Mouse (Mus musculus): Measurements from ENCODE around the gene Fxyd3. TPM values are rescaled to one million over a fixed set of nuclear protein-coding genes. Genes with fewer than 3 reads are reported as not detected.

Gene Fxyd3
- polyA plus RNA-seq, 1 experiment = 0.01 TPM

GRCm38 (mm10) chr7:31052636-31053434 lies 23.7 kb downstream of the Fxyd3 start:
- H3K27me3 ChIP-seq (ENCODE audit: control insufficient read depth, insufficient read depth, insufficient read length) = peaks cover 20% of the 10 kb centered on the region
- TF ChIP-seq E2F4 (IDR thresholded peaks at IDR 0.05; ENCODE audit: insufficient read depth) (no peak), MYOD1 (IDR thresholded peaks at IDR 0.05; ENCODE audit: control insufficient read depth in 1 of 3, insufficient read length in 2 of 3, low read depth in 2 of 3) (no peak), SRF (IDR thresholded peaks at IDR 0.05; ENCODE audit: control insufficient read depth, insufficient read length, low read depth) (no peak), MAX (IDR thresholded peaks at IDR 0.05; ENCODE audit: low read depth) (no peak)
- no peaks in the 10 kb centered on the region for H3K79me2 ChIP-seq (ENCODE audit: control insufficient read depth, insufficient read depth)
- no peak overlapping the region for H3K4me3 ChIP-seq
- no peak overlapping the region for H3ac ChIP-seq (ENCODE audit: control insufficient read depth, insufficient read length)
- no peak overlapping the region for H3K4me2 ChIP-seq (ENCODE audit: low read depth)
- no peaks in the 10 kb centered on the region for H3K36me3 ChIP-seq (ENCODE audit: control insufficient read depth, insufficient read depth)

- Histone ChIP-seq H3K4me3 (no peak overlapping the region), H3K4me2 (ENCODE audit: low read depth) (no peak overlapping the region), H3K27me3 (ENCODE audit: control insufficient read depth, insufficient read depth, insufficient read length) (peaks cover 20% of the 10 kb centered on the region), H3K79me2 (ENCODE audit: control insufficient read depth, insufficient read depth) (no peaks in the 10 kb centered on the region), H3K36me3 (ENCODE audit: control insufficient read depth, insufficient read depth) (no peaks in the 10 kb centered on the region), H3ac (ENCODE audit: control insufficient read depth, insufficient read length) (no peak overlapping the region)
- no peak for TF ChIP-seq POLR2A (IDR thresholded peaks at IDR 0.05; ENCODE audit: insufficient read length, low read depth)
- no peak for TF ChIP-seq POLR2AphosphoS2 (IDR thresholded peaks at IDR 0.05; ENCODE audit: insufficient read length, low read depth)
- TF ChIP-seq REST (IDR thresholded peaks at IDR 0.05; ENCODE audit: insufficient read depth, insufficient read length) = no peak
- no peak for TF ChIP-seq MYOG (IDR thresholded peaks at IDR 0.05; ENCODE audit: control insufficient read depth in 1 of 3, insufficient read depth in 1 of 3, insufficient read length in 2 of 3, low read depth in 2 of 3)
- TF ChIP-seq USF1 (IDR thresholded peaks at IDR 0.05; ENCODE audit: low read depth) = no peak
- no peak for TF ChIP-seq TCF12 (IDR thresholded peaks at IDR 0.05; ENCODE audit: insufficient read depth, poor library complexity, severe bottlenecking)
- TF ChIP-seq MYOD1 (IDR thresholded peaks at IDR 0.05; ENCODE audit: control insufficient read depth in 1 of 3, insufficient read length in 2 of 3, low read depth in 2 of 3) = no peak
- TF ChIP-seq TCF3 (IDR thresholded peaks at IDR 0.05; ENCODE audit: insufficient read length, low read depth) = no peak
- TF ChIP-seq SRF (IDR thresholded peaks at IDR 0.05; ENCODE audit: control insufficient read depth, insufficient read length, low read depth) = no peak
- TF ChIP-seq MAX (IDR thresholded peaks at IDR 0.05; ENCODE audit: low read depth) = no peak
- TF ChIP-seq E2F4 (IDR thresholded peaks at IDR 0.05; ENCODE audit: insufficient read depth) = no peak
Observed at GRCm38 (mm10) chr7:31052251-31052635, 24.3 kb downstream of the Fxyd3 start.

GRCm38 (mm10) chr7:31051321-31052021 lies 25.0 kb downstream of the Fxyd3 start, which contains the start of gene Fxyd7:
Gene Fxyd7, minus strand, starts transcription at chr7:31051467.
- Histone ChIP-seq H3K36me3 (ENCODE audit: control insufficient read depth, insufficient read depth) (no peaks in the 10 kb centered on the region), H3K27me3 (ENCODE audit: control insufficient read depth, insufficient read depth, insufficient read length) (peaks cover 20% of the 10 kb centered on the region), H3K79me2 (ENCODE audit: control insufficient read depth, insufficient read depth) (no peaks in the 10 kb centered on the region), H3ac (ENCODE audit: control insufficient read depth, insufficient read length) (no peak within 1 kb of the TSS), H3K4me2 (ENCODE audit: low read depth) (no peak within 1 kb of the TSS), H3K4me3 (no peak within 1 kb of the TSS)
- TF ChIP-seq MYOG (IDR thresholded peaks at IDR 0.05; ENCODE audit: control insufficient read depth in 1 of 3, insufficient read depth in 1 of 3, insufficient read length in 2 of 3, low read depth in 2 of 3) (no peak), TCF12 (IDR thresholded peaks at IDR 0.05; ENCODE audit: insufficient read depth, poor library complexity, severe bottlenecking) (no peak), MAX (IDR thresholded peaks at IDR 0.05; ENCODE audit: low read depth) (no peak), USF1 (IDR thresholded peaks at IDR 0.05; ENCODE audit: low read depth) (no peak), POLR2A (IDR thresholded peaks at IDR 0.05; ENCODE audit: insufficient read length, low read depth) (no peak), E2F4 (IDR thresholded peaks at IDR 0.05; ENCODE audit: insufficient read depth) (no peak), TCF3 (IDR thresholded peaks at IDR 0.05; ENCODE audit: insufficient read length, low read depth) (no peak), SRF (IDR thresholded peaks at IDR 0.05; ENCODE audit: control insufficient read depth, insufficient read length, low read depth) (no peak), MYOD1 (IDR thresholded peaks at IDR 0.05; ENCODE audit: control insufficient read depth in 1 of 3, insufficient read length in 2 of 3, low read depth in 2 of 3) (no peak), POLR2AphosphoS2 (IDR thresholded peaks at IDR 0.05; ENCODE audit: insufficient read length, low read depth) (no peak), REST (IDR thresholded peaks at IDR 0.05; ENCODE audit: insufficient read depth, insufficient read length) (no peak), CEBPB (IDR thresholded peaks at IDR 0.05; ENCODE audit: insufficient read depth, poor library complexity, severe bottlenecking) (no peak)

GRCm38 (mm10) chr7:31050921-31051320 lies 25.6 kb downstream of the Fxyd3 start:
- no peak overlapping the region for H3K4me2 ChIP-seq (ENCODE audit: low read depth)
- no peak overlapping the region for H3K4me3 ChIP-seq
- H3K27me3 ChIP-seq (ENCODE audit: control insufficient read depth, insufficient read depth, insufficient read length) = peaks cover 20% of the 10 kb centered on the region
- TF ChIP-seq POLR2AphosphoS2 (IDR thresholded peaks at IDR 0.05; ENCODE audit: insufficient read length, low read depth) (no peak), USF1 (IDR thresholded peaks at IDR 0.05; ENCODE audit: low read depth) (no peak), POLR2A (IDR thresholded peaks at IDR 0.05; ENCODE audit: insufficient read length, low read depth) (no peak), SRF (IDR thresholded peaks at IDR 0.05; ENCODE audit: control insufficient read depth, insufficient read length, low read depth) (no peak), CEBPB (IDR thresholded peaks at IDR 0.05; ENCODE audit: insufficient read depth, poor library complexity, severe bottlenecking) (no peak), REST (IDR thresholded peaks at IDR 0.05; ENCODE audit: insufficient read depth, insufficient read length) (no peak), MYOD1 (IDR thresholded peaks at IDR 0.05; ENCODE audit: control insufficient read depth in 1 of 3, insufficient read length in 2 of 3, low read depth in 2 of 3) (no peak), E2F4 (IDR thresholded peaks at IDR 0.05; ENCODE audit: insufficient read depth) (no peak), TCF3 (IDR thresholded peaks at IDR 0.05; ENCODE audit: insufficient read length, low read depth) (no peak), MAX (IDR thresholded peaks at IDR 0.05; ENCODE audit: low read depth) (no peak), MYOG (IDR thresholded peaks at IDR 0.05; ENCODE audit: control insufficient read depth in 1 of 3, insufficient read depth in 1 of 3, insufficient read length in 2 of 3, low read depth in 2 of 3) (no peak), TCF12 (IDR thresholded peaks at IDR 0.05; ENCODE audit: insufficient read depth, poor library complexity, severe bottlenecking) (no peak)
- no peaks in the 10 kb centered on the region for H3K79me2 ChIP-seq (ENCODE audit: control insufficient read depth, insufficient read depth)
- H3K36me3 ChIP-seq (ENCODE audit: control insufficient read depth, insufficient read depth) = no peaks in the 10 kb centered on the region
- H3ac ChIP-seq (ENCODE audit: control insufficient read depth, insufficient read length) = no peak overlapping the region
